Mouse (Mus musculus) MEL (cell line): ENCODE measurements around the gene Robo1.

Experiments
- CTCF ChIP-seq, 3 experiments: IDR thresholded peaks in 2 of 3; conservative IDR thresholded peaks in 1 of 3; 2 replicates each; pipeline ENCODE4 v1.5.1; 2011 to 2012; ENCODE audit warnings: low read length in 3 of 3, low read depth in 2 of 3, mild to moderate bottlenecking in 2 of 3, improper control_type of control experiment in 1 of 3, inconsistent platforms in 1 of 3, mixed read lengths in 1 of 3, moderate library complexity in 1 of 3; ENCODE audit not compliant: control insufficient read depth in 1 of 3, insufficient read depth in 1 of 3, poor library complexity in 1 of 3, severe bottlenecking in 1 of 3
- MEF2A ChIP-seq: IDR thresholded peaks from 2 replicates; pipeline ENCODE4 v1.6.1; 2014; ENCODE audit warnings: low read depth, mild to moderate bottlenecking, inconsistent platforms, low read length, improper control_type of control experiment; ENCODE audit not compliant: poor library complexity, insufficient replicate concordance, severe bottlenecking; ENCODE audit errors: extremely low read depth
- TCF12 ChIP-seq: IDR thresholded peaks from 2 replicates; pipeline ENCODE4 v1.6.1; 2014; ENCODE audit warnings: low read depth, mild to moderate bottlenecking, inconsistent platforms, low read length, improper control_type of control experiment, moderate library complexity
- USF2 ChIP-seq, 2 experiments: IDR thresholded peaks; 2 replicates each; pipeline ENCODE4 v1.6.1; 2011 to 2012; ENCODE audit warnings: improper control_type of control experiment in 2 of 2, low read length in 2 of 2, borderline replicate concordance in 1 of 2, inconsistent platforms in 1 of 2, low read depth in 1 of 2, mild to moderate bottlenecking in 1 of 2; ENCODE audit not compliant: insufficient read depth in 1 of 2

GRCm38 (mm10) chr16:72543928-72544327 lies 235.8 kb downstream of the Robo1 start:
- no peak for TF ChIP-seq CTCF (IDR thresholded peaks at IDR 0.05 in 2 of 3, conservative IDR thresholded peaks at IDR 0.05 in 1 of 3; ENCODE audit: control insufficient read depth in 1 of 3, insufficient read depth in 1 of 3, low read depth in 2 of 3, low read length in 3 of 3, poor library complexity in 1 of 3, severe bottlenecking in 1 of 3)
- TF ChIP-seq TCF12, result no peak
- no peak for TF ChIP-seq MEF2A
- no peak for TF ChIP-seq USF2 (IDR thresholded peaks at IDR 0.05; ENCODE audit: borderline replicate concordance in 1 of 2, insufficient read depth in 1 of 2, low read depth in 1 of 2, low read length in 2 of 2)
